Mouse (Mus musculus): ENCODE measurements at regions not wholly inside any gene's neighbourhood (a gene's known extent, or its start where the extent isn't known, plus 50 kb on each side); places are given as distances from the start of the nearest gene placed in this dataset.

- no peak for DNase-seq (ENCODE audit: low read depth, low spot score)
Measured at GRCm38 (mm10) chr15:46945423-46945822, 6811.3 kb downstream of the 9330182O14Rik start.

- peak; percentile 0 for DNase-seq (ENCODE audit: low read depth, low spot score)
Measured at GRCm38 (mm10) chr15:46990201-46990600, 6856.0 kb downstream of the 9330182O14Rik start.

GRCm38 (mm10) chr15:46997106-46997505, 6862.9 kb downstream of the 9330182O14Rik start:
- DNase-seq (ENCODE audit: low read depth, low spot score): no peak

Data from retina, adult 2 months (tissue).